Mouse (Mus musculus): Measurements from ENCODE around the gene Rbm26.

DNA sequence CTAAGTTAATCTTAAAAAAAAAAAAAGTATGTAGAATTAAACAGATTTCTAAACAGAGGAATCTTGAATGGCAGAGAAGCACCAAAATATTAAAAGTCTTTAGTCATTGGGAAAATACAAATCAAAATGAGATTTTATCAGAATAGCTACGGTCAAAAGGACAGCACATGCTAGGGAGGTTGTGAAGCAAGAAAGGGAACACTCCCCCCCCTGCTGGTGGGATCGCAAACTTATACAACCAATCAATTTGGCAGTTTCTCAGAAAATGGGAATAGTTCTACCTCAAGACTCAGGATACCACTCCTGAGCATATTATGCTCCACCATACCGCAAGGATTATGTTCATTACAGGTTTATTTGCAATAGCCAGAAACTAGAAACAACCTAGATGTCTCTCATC, 80.9 kb downstream of the Rbm26 start:
- no peak for TF ChIP-seq POLR2A (IDR thresholded peaks at IDR 0.05; ENCODE audit: borderline replicate concordance, extremely low read depth, low read depth, low read length)
- TF ChIP-seq CTCF (IDR thresholded peaks at IDR 0.05; ENCODE audit: insufficient read depth, low read length), result no peak

Data from lung, adult 2 months (tissue).